Mouse (Mus musculus) mature B cell (primary cell): ENCODE measurements around the gene Acy3.
"Not testable (repeated sequence)": the region's sequence is repeated elsewhere in the genome, so short reads cannot be mapped to it uniquely, and the experiment has no call there.

ENCODE experiments used
- in situ Hi-C: fragments of 300-500 bp; cut with MboI; formaldehyde crosslinking; loops from 2 replicates; pipeline ENCODE4 v1.14.3; 2019

The Acy3 gene

GRCm38 (mm10) chr19:3986334-3986733 lies at the start of gene Acy3:
Acy3 (plus strand) TSS chr19:3986570.
- in situ Hi-C loops = no loop called here

- in situ Hi-C loops = loop anchor here (5.0 kb wide), 1 partner anchor 45 kb away; no protein-coding TSS in a partner anchor
Measured at GRCm38 (mm10) chr19:3942315-3942714, 44.1 kb upstream of the Acy3 start.

- in situ Hi-C loops = loop anchor here (5.0 kb wide), 1 partner anchor 46 kb away; no protein-coding TSS in a partner anchor
Measured at GRCm38 (mm10) chr19:3942986-3943735, 43.2 kb upstream of the Acy3 start.

GRCm38 (mm10) chr19:3945872-3946564 lies 40.4 kb upstream of the Acy3 start:
- in situ Hi-C loops = no loop called here

GRCm38 (mm10) chr19:3946715-3947114 lies 39.7 kb upstream of the Acy3 start:
- in situ Hi-C loops = no loop called here

GRCm38 (mm10) chr19:3947813-3948212 lies 38.6 kb upstream of the Acy3 start:
- in situ Hi-C loops = no loop called here

GRCm38 (mm10) chr19:3948546-3948945 lies 37.8 kb upstream of the Acy3 start:
- in situ Hi-C loops = no loop called here

- in situ Hi-C loops = no loop called here
Measured at GRCm38 (mm10) chr19:3950331-3950730, 36.0 kb upstream of the Acy3 start.

GRCm38 (mm10) chr19:3951461-3951860 lies 34.9 kb upstream of the Acy3 start:
- in situ Hi-C loops = no loop called here

- in situ Hi-C loops = no loop called here
Measured at GRCm38 (mm10) chr19:3952099-3952498, 34.3 kb upstream of the Acy3 start.

- in situ Hi-C loops = no loop called here
Measured at GRCm38 (mm10) chr19:3955033-3955432, 31.3 kb upstream of the Acy3 start.

- in situ Hi-C loops = no loop called here
Measured at GRCm38 (mm10) chr19:3955804-3956203, 30.6 kb upstream of the Acy3 start.

GRCm38 (mm10) chr19:3957296-3958036 lies 28.9 kb upstream of the Acy3 start:
- in situ Hi-C loops = not testable (repeated sequence)

GRCm38 (mm10) chr19:3958470-3958869 lies 27.9 kb upstream of the Acy3 start, which contains the start of gene Aldh3b3:
Aldh3b3 (plus strand) TSS chr19:3958645.
- in situ Hi-C loops = no loop called here

- in situ Hi-C loops = no loop called here
Measured at GRCm38 (mm10) chr19:3959030-3959429, 27.3 kb upstream of the Acy3 start.

- in situ Hi-C loops = no loop called here
Measured at GRCm38 (mm10) chr19:3960211-3960610, 26.2 kb upstream of the Acy3 start.

GRCm38 (mm10) chr19:3961805-3962204 lies 24.6 kb upstream of the Acy3 start:
- in situ Hi-C loops = not testable (repeated sequence)

GRCm38 (mm10) chr19:3962469-3962868 lies 23.9 kb upstream of the Acy3 start:
- in situ Hi-C loops = no loop called here

- in situ Hi-C loops = no loop called here
Measured at GRCm38 (mm10) chr19:3964030-3964429, 22.3 kb upstream of the Acy3 start.

GRCm38 (mm10) chr19:3966330-3967075 lies 19.9 kb upstream of the Acy3 start:
- in situ Hi-C loops = no loop called here

- in situ Hi-C loops = no loop called here
Measured at GRCm38 (mm10) chr19:3967258-3967657, 19.1 kb upstream of the Acy3 start.

- in situ Hi-C loops = no loop called here
Measured at GRCm38 (mm10) chr19:3972229-3972628, 14.1 kb upstream of the Acy3 start, which contains the start of gene Aldh3b2. Aldh3b2 (plus strand) TSS chr19:3972328.
